In genomic region chr8:4417141-4417540, GRCm38 (mm10) we compare ENCODE assay signal across 14 mouse cellular contexts.
"Had no signal": no experiment of that assay in that cellular context is flagged by ENCODE, and none has a peak within 500 bp of the region (broad histone marks: within the 10 kb centered on the region; RNA-seq: fewer than 3 reads in every experiment).

No protein-coding gene starts in this region.

- H3K27ac ChIP-seq: midbrain, embryonic 10.5 days; midbrain, embryonic 12.5 days; neural tube, embryonic 12.5 days; stomach, embryonic 15.5 days; stomach, postnatal 0 days had no signal

- H3K4me3 ChIP-seq: midbrain, embryonic 10.5 days; midbrain, embryonic 12.5 days; neural tube, embryonic 12.5 days; stomach, embryonic 15.5 days had no signal

- H3K27me3 ChIP-seq: midbrain, embryonic 12.5 days; neural tube, embryonic 12.5 days; stomach, embryonic 15.5 days had no signal

- DNase-seq: lung, adult 18-20 months; lung, embryonic 14.5 days; lung, postnatal 10 days; lung, postnatal 4 days; midbrain, embryonic 14.5 days; right cerebral cortex, postnatal 14 days; thymus, adult 2 months; thymus, postnatal 25 days; thymus, postnatal 4 days had no signal

- H3K4me1 ChIP-seq: neural tube, embryonic 12.5 days; stomach, embryonic 15.5 days had no signal

- H3K36me3 ChIP-seq: midbrain, embryonic 10.5 days; midbrain, embryonic 12.5 days; neural tube, embryonic 12.5 days; stomach, embryonic 15.5 days had no signal

- H3K9me3 ChIP-seq: midbrain, embryonic 10.5 days; midbrain, embryonic 12.5 days; neural tube, embryonic 12.5 days; stomach, embryonic 15.5 days had no signal

- H3K9ac ChIP-seq: lung, embryonic 14.5 days; midbrain, embryonic 12.5 days; neural tube, embryonic 12.5 days; stomach, embryonic 15.5 days had no signal

- H3K4me2 ChIP-seq: lung, embryonic 14.5 days; midbrain, embryonic 12.5 days; neural tube, embryonic 12.5 days; stomach, embryonic 15.5 days had no signal
